Mouse (Mus musculus): ENCODE data around the gene Cers6. TPM values are rescaled to one million over a fixed set of nuclear protein-coding genes. Genes with fewer than 3 reads are reported as not detected.

Gene Cers6
- total RNA-seq, 2 experiments from 2014 or later: 0.79 to 1.1 TPM

DNA sequence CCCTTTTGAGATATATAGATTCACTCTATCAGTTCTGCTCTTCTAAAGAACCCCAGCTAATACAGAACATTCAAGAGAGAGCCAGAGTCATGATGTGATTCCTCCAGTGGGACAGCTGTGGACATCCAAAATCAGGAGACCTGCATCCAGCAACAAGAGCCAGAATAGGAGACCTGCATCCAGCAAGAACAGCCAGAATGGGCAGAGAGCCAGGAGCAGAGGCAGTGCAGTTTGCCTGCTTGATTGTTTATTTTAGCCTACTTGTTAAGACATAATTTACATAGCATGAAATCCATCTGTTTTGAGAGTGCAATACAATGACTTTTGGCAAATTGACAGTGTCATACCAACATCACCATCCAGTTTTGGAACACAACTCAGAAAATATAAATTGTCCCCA, 133.2 kb downstream of the Cers6 start:
- ATAC-seq (replicated peaks; ENCODE audit: low FRiP score, low TSS enrichment, poor library complexity, severe bottlenecking): no peak

DNA sequence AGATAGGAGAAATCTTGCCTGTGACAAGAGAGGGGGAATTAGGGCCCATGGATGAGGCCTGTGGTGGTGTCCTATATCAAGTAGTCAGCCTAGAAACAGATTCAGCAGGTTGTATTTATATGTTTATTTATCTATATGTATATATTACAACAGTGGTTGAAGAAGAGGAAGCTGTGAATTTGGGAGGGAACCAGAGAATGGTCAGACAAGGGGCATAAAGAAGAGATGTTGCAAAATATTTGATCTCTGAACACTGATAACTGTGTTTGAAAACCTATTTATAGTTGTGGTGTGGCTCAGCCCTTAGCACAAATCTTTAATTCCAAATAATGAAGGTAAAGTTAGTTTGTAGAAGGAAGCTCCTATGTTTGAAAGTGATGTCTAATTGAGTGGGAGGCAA, 134.5 kb downstream of the Cers6 start:
- ATAC-seq (replicated peaks; ENCODE audit: low FRiP score, low TSS enrichment, poor library complexity, severe bottlenecking): no peak

DNA sequence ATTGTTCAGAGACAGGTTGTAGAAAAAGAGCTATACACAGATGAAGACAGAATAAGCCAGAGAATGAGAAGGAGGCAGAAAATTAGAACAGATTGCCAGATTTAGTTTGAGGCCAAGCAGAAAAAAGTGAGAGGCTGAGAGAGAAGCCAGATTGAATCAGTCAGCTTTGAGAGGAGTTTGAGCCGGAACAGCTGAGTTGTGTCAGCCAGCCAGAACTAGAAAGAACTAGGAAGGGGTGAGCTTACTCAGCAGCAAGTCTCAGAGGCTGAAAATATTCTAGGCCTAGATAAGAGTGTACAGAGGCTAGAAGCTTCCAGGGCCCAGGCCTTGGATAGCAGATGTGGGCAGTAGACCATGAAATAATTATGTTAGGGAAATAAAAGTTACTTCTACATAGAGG, 135.0 kb downstream of the Cers6 start:
- ATAC-seq (replicated peaks; ENCODE audit: low FRiP score, low TSS enrichment, poor library complexity, severe bottlenecking): no peak

DNA sequence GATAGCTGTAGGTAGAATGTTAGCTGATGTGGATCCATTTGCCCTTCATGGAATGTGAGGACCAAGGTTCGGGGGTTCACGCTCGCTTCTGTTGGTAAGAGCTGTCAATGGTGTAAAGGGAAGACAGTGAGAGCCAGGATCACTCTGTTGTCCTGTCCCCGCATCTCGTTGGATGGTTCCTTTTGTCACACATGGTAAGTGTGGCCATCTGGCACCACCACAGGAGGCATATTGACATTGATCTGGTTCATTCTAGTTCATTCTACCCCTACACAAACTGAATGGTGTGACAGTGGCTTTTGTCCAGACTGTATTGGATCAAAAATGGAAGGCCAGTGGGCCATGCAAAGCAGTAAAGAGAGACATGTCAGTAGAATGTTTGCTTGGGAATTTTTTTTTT, 142.8 kb downstream of the Cers6 start:
- ATAC-seq (replicated peaks; ENCODE audit: low FRiP score, low TSS enrichment, poor library complexity, severe bottlenecking): no peak

DNA sequence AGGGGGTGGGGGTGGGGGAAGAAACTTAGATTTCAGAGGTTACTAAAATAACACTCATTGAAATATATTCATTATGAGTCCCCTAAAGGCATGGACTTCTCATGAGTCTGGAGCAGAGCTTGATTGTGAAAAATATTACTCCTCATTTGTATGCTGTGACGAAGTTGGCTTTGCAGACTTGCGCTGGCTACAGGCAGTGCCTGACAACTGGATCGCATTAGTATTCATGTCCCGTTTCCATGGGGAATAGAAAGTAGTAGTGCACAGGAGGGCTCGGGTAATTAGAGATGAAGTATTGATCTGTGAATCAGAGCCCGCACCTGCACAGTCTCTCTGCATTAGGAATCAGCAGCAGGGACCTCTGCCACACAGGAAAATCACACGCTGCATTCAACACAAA, 150.2 kb downstream of the Cers6 start:
- ATAC-seq (replicated peaks; ENCODE audit: low FRiP score, low TSS enrichment, poor library complexity, severe bottlenecking): no peak

DNA sequence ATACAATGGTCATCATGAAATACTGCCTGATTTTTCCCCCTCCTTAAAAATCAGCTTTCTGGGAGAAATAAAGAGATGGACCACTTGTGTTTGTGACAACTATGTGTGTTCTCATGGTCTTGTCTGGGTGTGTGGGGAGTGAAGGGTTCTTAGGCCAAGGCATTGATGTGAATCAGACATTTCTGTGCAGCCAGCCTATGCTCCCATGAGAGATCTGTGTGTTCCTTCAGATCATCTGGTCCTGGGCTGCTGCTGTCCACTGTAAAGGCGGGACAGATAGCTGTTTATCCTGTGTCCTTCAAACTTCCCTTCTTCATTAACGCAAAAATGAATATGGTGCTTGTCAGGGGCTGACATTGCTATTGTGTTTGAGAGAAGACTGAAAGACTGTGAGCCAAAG, 150.6 kb downstream of the Cers6 start:
- ATAC-seq (replicated peaks; ENCODE audit: low FRiP score, low TSS enrichment, poor library complexity, severe bottlenecking): no peak

DNA sequence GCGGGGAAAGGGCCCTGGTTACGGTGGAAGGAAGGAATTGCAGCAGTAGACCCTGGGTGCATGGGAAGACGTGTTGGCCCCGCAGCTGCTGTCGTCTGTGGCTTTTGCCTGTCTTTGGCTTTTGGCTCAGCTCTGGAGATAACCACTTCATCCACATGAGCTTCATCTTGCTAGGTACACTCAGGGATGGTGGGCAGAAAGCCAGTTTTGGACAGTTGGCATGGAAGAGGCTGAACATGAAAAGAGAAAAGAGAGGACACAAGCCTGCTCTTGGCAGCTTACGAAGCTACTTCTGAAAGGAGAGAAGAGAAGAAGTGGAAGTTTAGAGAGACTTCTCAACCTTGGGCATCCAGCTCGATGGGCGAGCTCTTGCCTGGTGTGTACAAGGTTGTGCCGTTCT, 153.0 kb downstream of the Cers6 start:
- no peak for ATAC-seq (replicated peaks; ENCODE audit: low FRiP score, low TSS enrichment, poor library complexity, severe bottlenecking)

DNA sequence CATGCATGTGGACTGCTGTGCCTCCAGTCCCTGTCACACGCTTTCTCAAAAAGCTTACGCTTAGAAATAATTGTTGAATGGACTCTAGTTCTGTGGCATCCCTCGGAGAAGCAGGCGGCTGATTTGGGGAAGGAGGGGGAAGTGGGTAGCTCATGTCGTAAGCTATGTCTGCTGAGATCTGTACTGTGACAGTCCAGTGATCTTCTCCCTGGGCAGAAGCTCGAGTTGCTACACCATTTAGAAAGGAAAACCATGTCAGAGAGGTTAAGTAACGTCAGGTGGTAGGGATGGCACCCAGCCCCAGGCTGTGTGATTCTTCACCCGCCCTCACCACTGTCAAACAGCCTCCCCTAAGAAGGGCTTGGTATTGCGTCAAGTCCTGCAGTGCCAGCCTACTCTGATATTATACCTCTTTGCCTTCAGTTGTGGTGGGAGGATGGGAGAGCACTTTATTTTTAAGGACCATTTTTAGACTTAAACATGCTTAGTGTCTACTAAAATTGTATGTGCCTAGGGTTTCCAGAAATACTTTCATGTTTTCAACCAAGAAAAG, 154.0 kb downstream of the Cers6 start:
- no peak for ATAC-seq (replicated peaks; ENCODE audit: low FRiP score, low TSS enrichment, poor library complexity, severe bottlenecking)

DNA sequence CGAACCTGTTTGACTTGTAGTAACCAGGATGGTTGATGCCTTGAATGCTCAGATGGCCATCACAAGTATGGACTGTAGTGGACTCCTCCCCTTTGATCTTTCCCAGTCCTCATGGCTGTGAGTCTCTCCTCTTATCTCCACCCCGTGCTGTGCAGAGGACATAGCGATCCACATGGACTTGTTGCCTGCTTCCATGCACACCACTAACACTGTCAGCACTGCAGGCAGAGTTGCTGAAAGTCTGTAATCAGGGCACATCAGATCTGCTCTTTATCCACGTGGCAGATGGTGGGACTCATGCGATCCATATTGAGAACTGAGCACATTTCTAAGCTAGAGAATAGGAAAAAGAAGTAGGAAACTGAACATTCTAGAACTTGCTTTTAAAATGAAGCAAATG, 154.6 kb downstream of the Cers6 start:
- no peak for ATAC-seq (replicated peaks; ENCODE audit: low FRiP score, low TSS enrichment, poor library complexity, severe bottlenecking)

DNA sequence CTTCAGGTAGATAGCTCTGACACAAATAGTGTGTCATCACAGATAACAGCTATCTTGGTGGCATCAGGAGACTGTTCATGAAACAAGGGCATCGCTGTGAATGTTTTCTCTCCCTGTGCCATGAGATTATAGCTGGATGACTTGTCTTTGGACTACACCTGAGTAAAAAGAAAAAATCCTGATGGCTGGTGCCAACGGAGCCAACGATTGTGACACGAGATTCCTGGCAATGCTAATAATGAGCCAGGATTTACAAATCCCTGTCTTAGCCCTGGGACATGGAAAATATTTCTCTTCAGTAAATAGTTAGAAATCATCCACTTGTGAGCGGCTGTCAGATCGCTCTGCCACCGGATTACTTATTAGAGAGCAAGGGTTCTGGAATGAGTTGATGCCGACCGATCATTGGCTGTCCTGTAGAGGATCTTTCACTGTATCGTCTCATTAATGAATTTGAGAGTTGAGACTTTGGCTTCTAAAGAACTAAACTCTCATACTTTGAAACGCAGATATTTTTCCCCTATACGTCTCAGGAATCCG, 157.9 kb downstream of the Cers6 start:
- ATAC-seq (replicated peaks; ENCODE audit: low FRiP score, low TSS enrichment, poor library complexity, severe bottlenecking): no peak

DNA sequence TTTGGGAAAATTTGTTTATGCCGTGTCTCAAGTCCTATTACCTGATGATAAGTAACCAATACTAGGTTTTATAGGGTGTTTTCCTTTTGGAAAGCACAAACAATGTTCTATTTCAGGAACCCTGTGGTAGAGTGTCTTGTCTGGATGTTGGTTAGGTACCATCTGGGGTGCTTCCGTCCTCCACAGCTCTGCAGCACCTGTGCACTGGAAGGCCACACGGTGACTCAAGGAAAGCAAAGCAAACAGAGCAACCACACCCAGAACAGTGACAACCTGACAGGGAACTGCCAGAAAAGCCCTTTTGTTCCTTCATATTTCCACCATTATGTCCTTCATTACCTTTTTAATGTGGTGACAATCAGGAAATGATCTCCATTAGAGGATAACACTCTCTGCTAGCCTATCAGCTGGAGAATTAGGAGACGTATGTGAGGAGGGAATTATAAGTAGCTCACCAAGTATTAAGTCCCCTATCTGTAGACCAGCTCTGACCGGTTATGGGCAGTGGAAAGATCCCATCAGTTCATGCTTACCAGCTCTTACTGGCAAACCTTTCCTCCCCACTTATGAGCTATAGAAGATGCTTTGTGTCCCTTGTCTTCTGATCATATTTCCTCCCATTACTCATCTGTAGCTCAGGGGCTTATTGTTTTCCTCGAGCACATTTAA, 158.7 kb downstream of the Cers6 start:
- no peak for ATAC-seq (replicated peaks; ENCODE audit: low FRiP score, low TSS enrichment, poor library complexity, severe bottlenecking)

DNA sequence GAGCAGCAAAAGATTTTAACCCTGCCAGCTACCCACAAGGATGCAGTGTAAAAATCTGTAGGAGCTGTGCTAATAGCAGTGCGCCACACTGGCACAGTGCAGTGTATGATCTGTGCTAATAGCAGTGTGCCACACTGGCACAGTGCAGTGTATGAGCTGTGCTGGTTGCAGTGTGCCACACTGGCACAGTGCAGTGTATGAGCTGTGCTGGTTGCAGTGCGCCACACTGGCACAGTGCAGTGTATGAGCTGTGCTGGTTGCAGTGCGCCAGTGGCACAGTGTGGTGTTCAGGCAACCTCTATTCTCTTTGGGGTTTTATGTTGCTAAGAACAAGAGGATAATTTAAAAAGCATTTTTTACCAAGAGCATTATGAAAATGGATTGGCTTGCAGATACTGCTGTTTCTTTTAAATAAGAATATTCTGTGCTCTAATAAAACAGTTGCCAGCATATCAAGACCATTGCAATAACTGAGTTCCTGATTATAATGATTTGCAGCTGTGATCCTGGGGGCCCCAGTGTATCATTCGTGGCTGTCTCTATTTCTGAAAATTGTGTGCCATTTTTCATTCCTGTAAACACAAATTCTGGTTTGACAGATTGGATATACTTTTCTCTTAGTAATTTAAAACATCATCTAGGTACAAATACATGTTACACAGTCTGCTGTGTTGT, 159.5 kb downstream of the Cers6 start:
- no peak for ATAC-seq (replicated peaks; ENCODE audit: low FRiP score, low TSS enrichment, poor library complexity, severe bottlenecking)

DNA sequence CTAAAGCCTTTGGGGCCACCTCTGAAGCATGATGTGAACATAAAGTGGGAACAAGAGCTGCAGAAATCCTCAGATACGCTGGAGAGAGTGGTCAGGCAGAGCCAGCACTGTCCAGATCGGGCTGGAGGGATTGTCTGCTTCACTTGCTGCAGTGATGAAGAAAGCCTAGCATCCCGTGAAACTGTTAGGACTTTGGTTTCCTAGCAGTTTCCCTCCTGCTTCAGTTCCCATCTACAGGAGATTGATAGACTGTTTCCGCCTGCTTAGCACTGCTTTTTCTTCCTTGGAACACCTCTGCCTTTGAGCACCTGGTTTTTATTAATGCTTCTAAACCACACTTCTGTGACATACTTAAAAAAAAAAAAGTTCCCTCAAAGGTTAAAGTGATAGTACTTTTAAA, 160.3 kb downstream of the Cers6 start:
- ATAC-seq (replicated peaks; ENCODE audit: low FRiP score, low TSS enrichment, poor library complexity, severe bottlenecking): no peak

DNA sequence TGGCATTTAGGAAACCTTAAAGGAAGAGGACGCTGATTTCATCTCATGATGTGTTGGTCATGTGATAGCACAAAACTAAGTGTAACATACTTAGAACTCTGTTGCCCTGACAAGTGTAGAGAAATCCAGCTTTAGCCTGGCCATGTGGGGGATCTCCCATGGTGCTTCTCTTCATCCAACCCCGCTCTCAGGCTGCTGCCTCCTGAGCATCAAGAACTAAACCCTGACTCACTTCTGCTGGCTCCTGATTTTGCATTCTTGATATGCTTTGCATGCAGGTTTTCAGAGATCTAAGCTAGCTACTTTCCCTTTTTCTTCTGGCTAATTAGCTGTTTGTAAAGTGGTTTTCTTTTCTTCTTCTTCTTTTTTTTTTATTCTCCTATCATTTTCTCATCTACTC, 163.6 kb downstream of the Cers6 start:
- ATAC-seq (replicated peaks; ENCODE audit: low FRiP score, low TSS enrichment, poor library complexity, severe bottlenecking): no peak

DNA sequence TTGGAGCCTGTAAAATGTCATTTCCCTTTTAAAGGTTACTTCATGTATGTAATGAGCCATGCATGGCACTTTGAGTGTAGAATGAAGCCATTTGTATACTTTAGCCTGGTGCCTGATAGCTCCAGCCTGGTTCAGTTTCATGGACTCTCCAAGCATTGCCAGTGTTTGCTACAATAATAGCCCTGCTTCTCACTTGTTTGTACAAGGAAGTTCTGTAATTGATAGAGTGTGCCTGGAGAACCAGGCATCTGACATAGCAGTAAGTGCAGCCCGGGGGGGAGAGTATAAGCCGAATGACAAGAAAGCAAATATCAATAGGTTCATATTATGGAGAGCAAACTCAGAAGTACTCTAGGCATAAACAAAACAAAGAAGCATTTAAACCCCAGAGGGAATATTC, 171.3 kb downstream of the Cers6 start:
- no peak for ATAC-seq (replicated peaks; ENCODE audit: low FRiP score, low TSS enrichment, poor library complexity, severe bottlenecking)

DNA sequence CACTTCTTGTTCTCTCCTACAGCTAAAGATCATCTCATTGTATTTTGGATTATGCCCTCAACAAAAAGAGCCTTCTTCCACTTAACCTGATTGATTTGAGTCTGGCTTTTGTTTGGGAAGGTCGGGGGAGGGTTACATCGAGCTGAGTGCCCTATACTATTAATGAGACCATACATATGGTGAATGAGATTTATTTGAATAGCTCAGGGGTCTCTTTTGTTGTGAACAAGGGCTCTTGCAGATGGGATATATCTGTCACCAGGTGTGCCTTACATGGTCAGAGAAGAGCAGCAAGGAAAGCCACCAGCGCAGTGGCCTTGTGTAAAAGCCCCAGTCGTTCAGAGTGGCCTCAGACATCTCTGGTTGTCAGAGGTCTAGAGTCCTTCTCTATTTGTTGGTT, 174.2 kb downstream of the Cers6 start:
- no peak for ATAC-seq (replicated peaks; ENCODE audit: low FRiP score, low TSS enrichment, poor library complexity, severe bottlenecking)

DNA sequence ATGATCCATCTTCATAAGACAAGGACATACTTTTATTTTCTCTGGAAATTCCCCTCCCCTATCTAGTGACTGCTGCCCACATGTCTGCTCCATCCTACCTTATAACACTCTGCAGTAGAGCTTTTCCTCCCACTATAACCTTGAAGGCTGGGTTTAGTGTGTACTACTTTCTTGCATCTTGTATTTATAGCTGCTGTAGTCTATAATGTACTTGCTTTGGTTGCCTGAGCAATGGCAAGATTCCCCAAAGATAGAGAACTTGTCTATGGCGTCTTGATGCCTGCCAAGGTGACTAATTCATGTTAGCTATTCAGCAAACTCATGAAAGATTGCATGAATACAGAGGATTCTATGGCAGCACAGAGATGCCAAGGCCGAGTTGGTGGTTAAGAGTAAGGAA, 176.1 kb downstream of the Cers6 start:
- ATAC-seq (replicated peaks; ENCODE audit: low FRiP score, low TSS enrichment, poor library complexity, severe bottlenecking): no peak

DNA sequence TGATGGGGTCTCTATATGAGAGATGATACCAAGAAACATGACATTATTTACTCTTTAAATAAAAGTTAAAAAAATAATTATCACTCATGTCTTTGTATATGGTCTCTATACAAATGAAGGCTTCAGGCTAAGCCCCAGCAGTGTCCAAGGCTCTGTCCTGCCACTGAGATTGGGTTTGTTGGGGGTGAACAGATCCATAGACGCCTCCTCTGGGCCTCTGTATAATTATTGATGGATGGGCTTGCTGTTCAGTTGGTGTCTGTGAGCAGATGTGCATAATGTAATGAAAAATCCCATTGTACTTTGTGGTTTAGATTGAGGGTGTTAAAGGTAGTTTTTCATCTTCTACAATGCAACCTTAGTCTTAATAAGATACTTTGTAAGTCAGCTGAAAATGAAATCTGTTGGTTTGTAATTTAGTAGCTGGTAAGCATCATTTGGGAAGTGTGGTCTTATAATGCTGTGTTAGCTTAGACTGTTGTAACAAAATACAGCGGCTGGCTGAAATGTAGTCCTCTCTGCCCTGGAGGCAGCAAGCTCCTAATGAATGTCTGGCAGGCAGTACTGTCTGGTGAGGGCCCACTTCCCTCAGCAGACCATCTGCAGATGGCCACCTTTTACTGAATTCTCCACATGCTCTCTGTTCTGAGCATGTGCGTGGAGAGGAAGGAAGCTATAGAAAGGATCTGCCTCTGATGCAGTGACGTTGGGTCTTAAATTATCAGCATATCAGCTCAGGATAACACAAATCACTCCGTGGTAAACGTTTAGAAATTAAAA, 181.3 kb downstream of the Cers6 start:
- ATAC-seq (replicated peaks; ENCODE audit: low FRiP score, low TSS enrichment, poor library complexity, severe bottlenecking): no peak

DNA sequence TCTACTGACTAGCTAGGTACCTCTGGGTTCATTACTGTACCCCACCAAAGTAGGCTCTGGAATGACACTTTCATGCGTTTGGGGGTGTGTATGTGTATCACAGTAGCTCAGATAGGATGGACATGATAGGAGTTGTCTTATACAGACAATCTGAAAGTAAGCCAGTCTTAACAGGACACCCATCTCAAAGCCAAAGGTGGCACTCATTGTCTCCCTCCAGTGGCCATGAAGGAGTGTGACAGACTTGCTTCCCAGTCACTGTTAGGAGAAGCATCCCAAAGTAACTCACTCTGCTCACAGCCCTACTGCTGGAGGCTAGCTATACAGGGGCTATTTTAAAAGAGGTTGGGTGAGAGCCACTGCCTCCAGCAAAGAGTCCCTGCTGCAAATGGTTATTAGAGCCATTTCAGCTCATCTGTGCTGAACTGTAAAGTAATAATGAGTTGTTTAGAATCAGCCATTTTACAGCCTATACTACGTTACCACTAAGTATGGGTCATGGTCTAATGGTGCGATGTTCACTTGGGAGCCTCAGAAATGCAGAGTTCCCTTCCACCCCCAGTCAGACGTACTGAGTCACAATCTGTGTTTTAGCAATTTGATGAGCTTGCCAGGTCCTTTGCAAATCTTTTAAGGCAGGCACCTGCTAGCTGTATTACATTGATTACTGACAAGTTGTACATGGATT, 182.3 kb downstream of the Cers6 start:
- peak; percentile 96 for ATAC-seq (replicated peaks; ENCODE audit: low FRiP score, low TSS enrichment, poor library complexity, severe bottlenecking)

DNA sequence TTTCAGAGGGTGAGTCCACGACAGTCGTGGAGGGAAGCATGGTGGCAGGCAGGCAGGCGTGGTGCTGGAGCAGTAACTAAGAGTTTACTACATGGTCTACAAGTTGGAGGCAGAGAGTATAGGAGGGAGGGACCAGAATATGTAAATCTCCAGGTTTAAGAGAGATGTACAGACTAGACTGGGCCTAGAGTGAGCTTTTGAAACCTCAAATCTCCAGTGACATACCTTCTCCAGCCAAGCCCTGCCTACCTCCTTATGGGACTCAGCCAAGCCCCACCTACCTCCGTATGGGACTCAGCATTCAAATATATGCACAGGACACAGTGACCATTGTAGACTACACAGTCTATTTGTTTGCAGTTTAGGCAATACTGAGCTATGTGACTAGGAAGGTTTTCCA, 184.7 kb downstream of the Cers6 start:
- ATAC-seq (replicated peaks; ENCODE audit: low FRiP score, low TSS enrichment, poor library complexity, severe bottlenecking): no peak
